Mouse (Mus musculus) gastrocnemius, postnatal 4 days (tissue): ENCODE results near the gene Anxa5. TPM values are rescaled to one million over a fixed set of nuclear protein-coding genes. Genes with fewer than 3 reads are reported as not detected.
A peak's percentile ranks its signal among the peaks of the same experiment; 100 is the strongest.

Experiments
- DNase-seq, 2 experiments: peaks; one replicate each; pipeline ENCODE4 v3.0.0; 2021 to 2022; ENCODE audit warnings: low spot score in 2 of 2, mixed read lengths in 2 of 2
- total RNA-seq, 2 experiments: library from RNA; stranded (reverse); gene quantifications; 2 replicates each; pipeline ENCODE4 v1.2.3; 2021

The Anxa5 gene
- total RNA-seq, 2 experiments from 2014 or later: 211 to 234 TPM

DNA sequence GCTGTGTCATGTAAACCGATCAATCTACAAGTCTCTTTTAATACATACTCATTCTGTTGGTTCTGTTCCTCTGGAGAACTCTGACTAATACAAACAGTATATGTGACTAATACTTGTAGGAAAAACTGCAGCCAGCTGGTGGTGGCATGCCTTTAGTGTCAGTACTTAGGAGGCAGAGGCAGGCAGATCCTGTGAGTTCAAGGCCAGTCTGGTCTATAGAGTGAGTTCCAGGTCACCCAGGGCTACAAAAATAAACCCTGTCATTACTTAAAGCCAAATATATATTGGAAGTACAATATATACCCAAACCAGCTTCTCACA is 13.9 kb upstream of the Anxa5 start:
- no peak for DNase-seq

DNA sequence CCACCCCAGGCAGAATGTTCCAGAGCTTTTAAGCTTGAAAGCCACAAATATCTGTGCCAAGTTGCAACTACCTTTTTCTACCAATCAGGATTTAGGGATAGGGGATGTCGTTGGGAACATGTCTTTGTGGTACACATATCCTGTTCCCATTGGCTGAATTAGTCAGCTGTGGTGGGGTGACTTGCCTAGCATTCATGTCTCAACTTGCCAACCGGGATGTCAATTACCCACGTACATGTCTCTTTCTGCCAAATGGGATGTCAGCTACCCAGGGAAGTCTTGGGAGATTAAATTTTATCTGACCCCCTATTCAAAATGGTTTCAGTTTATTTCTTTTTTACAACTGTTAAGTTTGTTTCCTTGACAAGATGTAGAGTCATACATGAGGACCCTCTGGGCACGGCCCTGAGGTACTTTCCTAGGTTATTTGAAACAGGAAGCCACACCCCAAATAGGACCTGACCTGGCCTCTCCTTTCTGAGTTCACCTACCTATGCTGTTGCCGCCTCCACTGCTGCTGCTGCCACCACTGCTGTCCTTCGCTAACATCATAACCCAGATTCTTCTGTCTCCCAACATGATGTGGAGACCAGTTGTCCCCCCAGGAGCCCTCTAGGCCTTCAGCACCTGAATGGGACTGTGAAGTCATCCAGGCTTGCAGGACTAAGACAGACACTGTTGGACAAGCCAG is 13.3 kb upstream of the Anxa5 start:
- DNase-seq: no peak

- DNase-seq: no peak
Measured at GRCm38 (mm10) chr3:36488367-36488766, 12.7 kb upstream of the Anxa5 start.

DNA sequence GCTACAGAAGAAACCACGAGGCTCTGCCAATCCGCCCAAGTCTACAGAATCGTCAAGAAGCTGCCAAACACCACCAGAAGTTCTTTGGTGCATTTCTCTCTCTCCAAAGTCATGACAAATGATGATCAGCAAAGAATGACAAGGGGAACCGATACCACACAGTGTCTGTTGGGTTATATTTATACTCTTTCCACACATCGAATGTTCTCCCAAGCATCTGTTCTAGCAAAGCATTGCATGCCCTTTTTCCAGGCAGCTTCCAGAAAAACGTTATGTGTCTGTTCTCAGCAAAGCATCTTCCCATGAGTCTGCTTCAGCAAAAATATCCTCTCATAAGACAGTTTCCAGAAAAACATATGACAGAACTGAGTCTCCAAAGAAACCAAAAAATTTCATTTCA is 11.2 kb upstream of the Anxa5 start:
- no peak for DNase-seq

DNA sequence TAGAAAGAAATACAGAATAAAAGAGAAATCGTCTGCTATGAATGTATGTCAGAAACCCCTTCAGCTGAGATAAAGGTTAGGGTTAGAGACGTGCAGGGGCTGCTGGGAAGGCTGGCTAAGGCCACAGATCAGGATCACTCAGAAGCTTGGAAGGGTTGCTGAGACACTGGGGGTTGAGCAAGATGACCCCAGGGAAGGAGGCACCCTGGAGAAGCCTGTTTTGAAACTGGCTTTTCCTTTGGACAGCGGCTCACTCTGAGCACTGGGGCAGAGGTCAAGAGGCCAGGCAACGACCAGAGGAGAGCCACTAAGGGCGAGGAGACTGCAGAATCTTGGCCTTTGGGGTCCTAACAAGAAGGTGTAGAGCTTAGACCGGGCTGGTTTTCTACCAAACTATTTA is 10.5 kb upstream of the Anxa5 start:
- no peak for DNase-seq

DNA sequence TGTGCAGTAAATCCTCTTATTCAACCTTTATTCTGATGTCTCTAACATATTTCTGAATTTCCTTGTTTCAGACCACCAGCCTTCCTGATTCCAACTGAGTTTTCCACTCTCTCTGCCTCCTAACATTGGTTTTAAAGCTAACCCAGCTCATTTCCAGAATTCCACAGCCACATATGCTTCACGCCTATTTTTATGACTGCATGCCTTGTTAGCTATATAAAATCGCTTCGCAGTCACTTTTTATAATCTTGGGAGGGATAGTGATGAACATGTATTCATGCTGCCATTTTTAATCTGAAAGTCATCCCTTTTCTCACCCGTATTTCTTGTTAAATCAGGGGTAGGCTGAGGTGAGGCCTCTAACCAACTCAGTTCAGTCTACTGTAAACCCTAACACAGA is 8.6 kb upstream of the Anxa5 start:
- no peak for DNase-seq

DNA sequence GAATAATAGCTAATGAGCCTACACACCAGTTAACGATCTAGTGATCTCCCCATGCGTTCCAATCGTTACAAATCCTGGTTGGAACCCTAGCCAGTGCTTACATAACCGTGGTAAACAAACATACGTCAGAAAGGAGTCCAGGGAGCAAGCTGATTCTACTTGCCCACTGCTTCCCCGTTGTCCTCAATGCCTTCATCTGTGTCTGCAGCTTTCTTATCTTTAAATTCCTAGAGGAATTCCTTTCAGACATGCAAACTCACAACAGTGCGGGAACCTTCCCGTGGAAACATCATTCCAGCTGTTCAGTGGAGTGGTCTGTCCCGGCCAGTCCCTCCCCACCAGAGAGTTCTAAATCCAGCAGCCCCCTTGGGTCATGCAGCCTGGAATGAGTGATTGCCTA is 7.2 kb upstream of the Anxa5 start:
- DNase-seq: no peak

- peak in 1 of 2 experiments; percentile 48 for DNase-seq
Measured at GRCm38 (mm10) chr3:36481776-36482193, 6.1 kb upstream of the Anxa5 start.

- no peak for DNase-seq
Measured at GRCm38 (mm10) chr3:36480486-36480885, 4.8 kb upstream of the Anxa5 start.

GRCm38 (mm10) chr3:36478776-36479175 is 3.1 kb upstream of the Anxa5 start:
- DNase-seq: no peak

GRCm38 (mm10) chr3:36476261-36477155 is 814 bp upstream of the Anxa5 start:
- DNase-seq: peak in 1 of 2 experiments; percentile 28

- peak in 1 of 2 experiments; percentile 51 for DNase-seq
Measured at GRCm38 (mm10) chr3:36474938-36475483, 683 bp downstream of the Anxa5 start.

DNA sequence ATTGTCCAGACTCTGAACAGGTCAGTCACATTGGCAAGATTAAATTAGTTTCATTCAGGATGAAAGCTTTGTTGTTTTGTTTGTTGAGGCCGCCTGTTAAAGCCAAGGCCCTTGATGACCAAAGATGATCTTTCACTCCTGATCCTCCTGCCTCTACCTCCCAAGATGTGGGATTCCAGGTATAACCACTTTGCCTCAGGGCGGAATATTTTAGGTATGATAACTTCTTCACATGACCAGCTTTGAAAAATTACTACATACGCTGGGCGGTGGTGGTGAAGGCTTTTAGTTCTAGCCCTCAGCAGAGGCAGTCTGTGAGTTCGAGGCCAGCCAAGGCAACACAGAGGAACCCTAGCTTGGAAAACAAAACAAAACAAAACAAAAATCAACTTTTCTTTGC is 1.3 kb downstream of the Anxa5 start:
- DNase-seq: no peak

GRCm38 (mm10) chr3:36473222-36473621 is 2.5 kb downstream of the Anxa5 start:
- no peak for DNase-seq

GRCm38 (mm10) chr3:36471856-36472255 is 3.8 kb downstream of the Anxa5 start:
- no peak for DNase-seq

DNA sequence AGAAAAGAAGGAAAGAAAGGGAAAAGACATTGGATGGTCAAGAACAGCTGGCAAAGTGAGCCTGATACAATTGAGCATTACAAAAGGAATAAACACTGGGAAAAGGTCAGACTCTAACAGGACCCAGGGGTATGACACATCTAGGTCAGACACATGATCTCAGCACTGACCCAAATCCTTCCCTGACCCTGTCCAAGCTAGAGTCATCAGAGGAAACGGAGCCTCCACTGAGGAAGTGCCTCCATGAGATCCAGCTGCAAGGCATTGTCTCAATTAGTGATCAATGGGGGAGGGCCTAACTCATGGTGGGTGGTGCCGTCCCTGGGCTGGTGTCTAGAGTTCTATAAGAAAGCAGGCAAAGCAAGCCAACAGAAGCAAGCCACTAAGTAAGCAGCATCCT is 6.8 kb downstream of the Anxa5 start:
- DNase-seq: peak in 1 of 2 experiments; percentile 16

DNA sequence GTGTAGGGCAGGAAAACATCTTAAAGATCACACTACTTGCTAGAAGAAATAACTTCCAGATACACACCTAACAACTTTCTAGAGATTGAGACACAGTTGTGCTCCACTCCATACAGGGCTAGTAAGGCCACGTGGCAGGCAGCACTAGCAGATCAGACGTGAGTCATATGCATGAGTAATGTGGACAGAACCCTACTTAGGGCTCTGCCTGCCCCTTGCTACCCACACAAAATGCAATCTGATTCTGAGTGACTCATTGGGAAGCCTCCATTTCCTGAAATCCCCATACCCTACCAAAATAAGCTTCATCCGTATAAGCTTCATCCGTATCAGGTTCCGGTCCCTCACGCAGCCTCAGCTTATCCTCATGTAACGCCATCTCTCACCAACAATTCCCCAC is 8.1 kb downstream of the Anxa5 start:
- DNase-seq: no peak

DNA sequence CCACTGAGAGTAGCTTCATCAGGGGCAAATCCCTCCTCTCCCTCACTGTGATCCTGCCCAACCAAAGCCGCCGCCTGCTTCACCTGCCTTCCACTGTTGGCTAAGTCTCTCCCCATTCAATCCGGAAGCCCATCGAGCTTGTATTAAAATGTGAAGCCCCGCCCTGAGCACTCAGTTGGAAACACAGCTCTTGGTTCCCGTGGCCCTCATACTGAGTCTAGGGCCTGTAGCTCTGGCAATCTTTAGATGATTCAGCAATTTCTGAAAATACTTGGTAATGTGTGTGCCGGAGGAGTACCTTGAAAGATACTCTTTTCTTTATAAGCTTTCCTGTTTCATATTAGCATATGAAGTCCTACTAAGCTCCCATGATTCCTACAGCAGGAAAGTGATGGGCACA is 10.2 kb downstream of the Anxa5 start:
- DNase-seq: no peak

DNA sequence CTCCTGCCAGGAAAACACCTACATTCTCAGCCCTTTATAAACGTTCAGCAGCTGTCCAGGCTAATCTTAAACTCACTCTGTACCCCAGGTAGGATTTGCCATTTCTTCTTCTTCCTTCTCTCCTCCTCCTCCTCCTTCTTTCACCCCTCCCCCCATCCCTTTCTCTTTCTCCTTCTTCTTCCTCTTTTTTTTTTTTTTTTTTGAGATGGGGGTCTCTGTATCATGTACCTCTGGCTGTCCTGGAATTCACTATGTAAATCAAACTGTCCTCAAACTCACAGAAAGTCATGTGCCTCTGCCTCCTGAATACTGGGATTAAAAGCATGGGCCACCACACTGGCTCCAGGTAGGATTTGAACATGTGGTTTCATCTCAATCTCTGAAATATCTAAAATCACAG is 13.3 kb downstream of the Anxa5 start:
- no peak for DNase-seq

DNA sequence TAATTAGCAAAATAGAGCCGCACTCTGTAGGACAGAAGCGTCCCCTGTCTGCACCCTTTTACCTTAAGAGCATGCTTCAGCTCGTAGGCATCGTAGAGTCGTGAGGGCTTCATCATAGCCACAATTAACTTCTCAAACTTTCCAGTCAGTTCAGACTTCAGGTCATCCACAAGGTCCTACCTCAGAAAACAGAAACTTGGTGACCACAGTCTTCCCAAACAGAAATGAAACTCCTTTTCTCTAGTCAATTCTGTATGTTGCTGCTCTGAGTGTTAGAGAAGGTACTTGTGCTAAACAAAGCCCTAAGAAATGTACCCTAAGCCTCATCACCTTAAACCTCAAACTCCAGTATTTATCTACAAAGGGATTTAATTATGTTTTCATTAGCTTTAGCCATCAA is 13.9 kb downstream of the Anxa5 start:
- DNase-seq: no peak

- no peak for DNase-seq
Measured at GRCm38 (mm10) chr3:36460717-36461116, 15.0 kb downstream of the Anxa5 start.

GRCm38 (mm10) chr3:36455566-36455965 is 20.1 kb downstream of the Anxa5 start:
- DNase-seq: peak in 1 of 2 experiments; percentile 34
